Mouse (Mus musculus) intestine, postnatal 0 days (tissue): ENCODE results near the gene Frat1. TPM values are rescaled to one million over a fixed set of nuclear protein-coding genes. Genes with fewer than 3 reads are reported as not detected.
"Not testable (repeated sequence)": the region's sequence is repeated elsewhere in the genome, so short reads cannot be mapped to it uniquely, and the experiment has no call there.

Source experiments
- ATAC-seq: fragments of 200-750 bp; cut with Nextera tagmentation; 2 replicates; pipeline ENCODE4 v1.8.0; 2017; ENCODE audit warnings: mild to moderate bottlenecking, moderate TSS enrichment, moderate library complexity
- H3K27ac ChIP-seq: fragments of 300-500 bp; sonication (generic); 2 replicates; pipeline ENCODE4 v1.5.1; 2014; ENCODE audit warnings: mild to moderate bottlenecking, low read depth, low read length, moderate library complexity
- H3K27me3 ChIP-seq: fragments of 300-500 bp; sonication (generic); replicated peaks from 2 replicates; pipeline ENCODE4 v1.6.1; 2014; ENCODE audit warnings: low read length, mixed read lengths; ENCODE audit not compliant: control insufficient read depth, insufficient read depth
- H3K36me3 ChIP-seq: fragments of 300-500 bp; sonication (generic); 2 replicates; pipeline ENCODE4 v1.6.1; 2014; ENCODE audit warnings: mild to moderate bottlenecking, moderate library complexity; ENCODE audit not compliant: control insufficient read depth, insufficient read depth
- H3K4me1 ChIP-seq: fragments of 300-500 bp; sonication (generic); replicated peaks from 2 replicates; pipeline ENCODE4 v1.6.1; 2014; ENCODE audit warnings: antibody characterized with exemption, low read length, mixed read lengths; ENCODE audit not compliant: control insufficient read depth, insufficient read depth
- H3K4me2 ChIP-seq: fragments of 300-500 bp; sonication (generic); replicated peaks from 2 replicates; pipeline ENCODE4 v1.6.1; 2014; ENCODE audit warnings: low read depth, mild to moderate bottlenecking, moderate library complexity
- H3K4me3 ChIP-seq: fragments of 300-500 bp; sonication (generic); 2 replicates; pipeline ENCODE4 v1.5.1; 2014; ENCODE audit warnings: low read depth, low read length
- H3K9ac ChIP-seq: fragments of 300-500 bp; sonication (generic); 2 replicates; pipeline ENCODE4 v1.6.1; 2014; ENCODE audit warnings: mild to moderate bottlenecking, low read depth, low read length
- H3K9me3 ChIP-seq: fragments of 300-500 bp; sonication (generic); 2 replicates; pipeline ENCODE4 v1.6.1; 2016; ENCODE audit warnings: mixed run types; ENCODE audit not compliant: control insufficient read depth
- CTCF ChIP-seq: sonication (generic); IDR thresholded peaks from 2 replicates; pipeline ENCODE4 v1.5.1; 2016; ENCODE audit warnings: low read depth, mild to moderate bottlenecking, control low read depth, antibody characterized with exemption, moderate library complexity
- WGBS: fragments of 180-500 bp; shearing (Covaris S2); extraction: QIAGEN DNeasy Blood & Tissue Kit; methylation state at CpG from one replicate; pipeline ENCODE4 v1.1.7; 2014; 5-methylcytosine and 5-hydroxymethylcytosine counted together
- polyA plus RNA-seq: library from polyadenylated mRNA; unstranded; fragments of >200 nt; fragmentation: Nextera tagmentation; extraction: Ambion mirVana; gene quantifications from 2 replicates; pipeline ENCODE4 v1.2.1, GENCODE M21; 2015

Frat1 gene
- polyA plus RNA-seq, 1 experiment from 2014 or later: 8.3 TPM

- H3K27ac ChIP-seq, H3K27me3 ChIP-seq, H3K4me1 ChIP-seq, H3K9ac ChIP-seq, H3K4me2 ChIP-seq, H3K9me3 ChIP-seq, ATAC-seq, H3K4me3 ChIP-seq: not testable (repeated sequence)
- peak; percentile 38 for TF ChIP-seq CTCF
- WGBS: 71% methylated on average over 5 of the region's 5 CpGs
- peaks cover 54% of the 10 kb centered on the region for H3K36me3 ChIP-seq
Measured at GRCm38 (mm10) chr19:41869946-41870345, 40.2 kb downstream of the Frat1 start.

- Histone ChIP-seq H3K4me2 (no peak overlapping the region), H3K4me3 (no peak overlapping the region), H3K9me3 (no peaks in the 10 kb centered on the region), H3K36me3 (peaks cover 56% of the 10 kb centered on the region), H3K27me3 (no peaks in the 10 kb centered on the region), H3K4me1 (no peaks in the 10 kb centered on the region), H3K9ac (no peak overlapping the region), H3K27ac (no peak overlapping the region)
- WGBS: 93% methylated on average over 2 of the region's 2 CpGs
- TF ChIP-seq CTCF: no peak
- no peak for ATAC-seq
Measured at GRCm38 (mm10) chr19:41872285-41872684, 42.5 kb downstream of the Frat1 start.

GRCm38 (mm10) chr19:41874356-41874755 lies 44.6 kb downstream of the Frat1 start:
- Histone ChIP-seq H3K9ac (no peak overlapping the region), H3K36me3 (peaks cover 49% of the 10 kb centered on the region), H3K9me3 (no peaks in the 10 kb centered on the region), H3K27ac (no peak overlapping the region), H3K27me3 (no peaks in the 10 kb centered on the region), H3K4me1 (no peaks in the 10 kb centered on the region), H3K4me2 (no peak overlapping the region), H3K4me3 (no peak overlapping the region)
- TF ChIP-seq CTCF: no peak
- no peak for ATAC-seq
- 91% methylated on average over 14 of the region's 14 CpGs for WGBS

DNA sequence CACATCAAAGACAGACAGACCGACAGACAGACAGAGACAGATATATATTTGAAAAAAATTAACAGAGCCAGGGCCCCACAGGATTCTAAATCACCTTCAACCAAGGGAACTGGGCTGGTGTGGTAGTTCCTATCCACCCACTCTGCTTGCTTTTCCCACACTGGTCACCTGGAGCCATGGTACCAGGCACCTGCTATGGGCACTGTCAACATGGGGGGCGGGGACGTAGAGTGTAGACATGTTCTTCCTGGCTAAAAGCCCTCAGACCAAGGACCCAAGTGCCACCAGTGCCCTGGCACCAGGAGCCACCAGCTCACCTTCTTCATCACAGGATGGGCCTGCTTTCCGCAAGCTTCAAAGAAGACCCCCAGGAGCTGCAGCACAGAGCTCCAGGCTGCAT lies 52.1 kb downstream of the Frat1 start:
- H3K27me3 ChIP-seq: no peaks in the 10 kb centered on the region
- no peak for TF ChIP-seq CTCF
- ATAC-seq: no peak
- 99% methylated on average over 4 of the region's 4 CpGs for WGBS
- no peak overlapping the region for H3K27ac ChIP-seq
- no peaks in the 10 kb centered on the region for H3K9me3 ChIP-seq
- H3K4me2 ChIP-seq: no peak overlapping the region
- H3K36me3 ChIP-seq: peaks cover 58% of the 10 kb centered on the region
- no peak overlapping the region for H3K4me3 ChIP-seq
- no peak overlapping the region for H3K9ac ChIP-seq
- H3K4me1 ChIP-seq: no peaks in the 10 kb centered on the region

Other genes with a start within 250 kb of the Frat1 start
- 0.80 and 0.93 TPM in 2 replicates for gene Gm340, start 247.6 kb upstream of the Frat1 start, polyA plus RNA-seq
- gene Slit1, start 86.3 kb upstream of the Frat1 start, polyA plus RNA-seq: 0.27 and 0.35 TPM in 2 replicates
- 3.5 TPM in 2 replicates for gene Arhgap19, start 27.9 kb upstream of the Frat1 start, polyA plus RNA-seq
- gene Frat2, start 18.2 kb downstream of the Frat1 start, polyA plus RNA-seq: 3.8 and 4.5 TPM in 2 replicates
- gene Rrp12, start 66.2 kb downstream of the Frat1 start, polyA plus RNA-seq: 4.7 and 5.0 TPM in 2 replicates
- gene Pgam1, start 82.0 kb downstream of the Frat1 start, polyA plus RNA-seq: 213 and 223 TPM in 2 replicates
- gene Exosc1, start 103.5 kb downstream of the Frat1 start, polyA plus RNA-seq: 32.3 and 33.3 TPM in 2 replicates
- 37.7 and 38.4 TPM in 2 replicates for gene Zdhhc16, start 103.5 kb downstream of the Frat1 start, polyA plus RNA-seq
- 9.6 and 14.1 TPM in 2 replicates for gene Mms19, start 151.2 kb downstream of the Frat1 start, polyA plus RNA-seq
- gene Ubtd1, start 151.8 kb downstream of the Frat1 start, polyA plus RNA-seq: 12.0 and 12.5 TPM in 2 replicates
- 0.42 TPM in 1 of 2 replicates, not detected in the other for gene Ankrd2, start 206.0 kb downstream of the Frat1 start, polyA plus RNA-seq
- gene Hoga1, start 215.6 kb downstream of the Frat1 start, polyA plus RNA-seq: 16.2 and 17.6 TPM in 2 replicates
- gene 4933411K16Rik, start 222.3 kb downstream of the Frat1 start, polyA plus RNA-seq: 0.08 TPM in 1 of 2 replicates, not detected in the other